Mouse (Mus musculus) adrenal gland, postnatal 4 days (tissue): ENCODE data around the gene Hoxa7. TPM values are rescaled to one million over a fixed set of nuclear protein-coding genes. Genes with fewer than 3 reads are reported as not detected.

Source experiments
- DNase-seq, 2 experiments: peaks; one replicate each; pipeline ENCODE4 v3.0.0; 2021 to 2022; ENCODE audit warnings: low spot score in 2 of 2, mixed read lengths in 2 of 2
- microRNA-seq: library from miRNA; unstranded; fragments of <30 nt; microRNA quantifications from one replicate; pipeline ENCODE4 v1.2.0, GENCODE M21; 2021
- total RNA-seq, 2 experiments: library from RNA; stranded (reverse); gene quantifications; 2 replicates each; pipeline ENCODE4 v1.2.3; 2021

Hoxa7 gene
- total RNA-seq, 2 experiments from 2014 or later = 25.1 to 28.1 TPM

DNA sequence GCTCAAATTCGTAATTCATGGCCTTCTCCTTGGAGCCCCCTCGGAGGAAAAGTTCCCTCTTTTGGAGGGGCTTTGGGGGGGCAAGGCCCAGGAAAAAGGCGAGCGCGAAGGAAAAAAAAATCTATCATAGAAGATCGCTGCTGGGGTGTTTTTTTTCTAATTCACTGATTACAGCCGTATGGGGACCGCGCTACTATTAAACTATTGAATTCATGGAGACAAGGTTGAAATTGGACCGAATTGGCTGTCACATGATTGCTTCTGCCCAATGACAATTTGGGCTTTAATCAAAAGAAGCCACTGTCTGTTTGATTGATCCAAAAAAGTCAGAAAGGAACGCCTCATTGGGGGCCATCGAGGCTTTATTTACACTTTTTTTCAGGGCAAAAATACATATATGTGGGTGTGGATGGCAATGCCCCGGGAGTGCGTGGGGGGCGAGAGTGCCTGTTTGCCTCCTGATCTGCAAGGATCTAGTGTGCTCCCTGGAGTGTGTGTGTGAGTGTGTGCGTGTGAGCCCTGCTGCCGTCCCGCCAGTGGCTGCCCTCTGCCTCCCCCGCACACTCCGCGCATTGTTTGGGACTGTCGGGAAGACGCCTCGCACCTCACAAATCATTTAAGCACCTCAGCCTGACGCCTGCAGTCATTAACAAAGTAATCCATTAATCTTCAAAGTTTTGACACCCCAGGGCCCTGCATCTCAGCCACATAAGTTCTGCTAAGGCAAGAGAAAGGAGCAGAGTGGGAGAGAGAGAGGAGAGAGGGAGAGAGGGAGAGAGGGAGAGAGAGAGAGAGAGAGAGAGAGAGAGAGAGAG is 56.8 kb downstream of the Hoxa7 start, which contains the start of gene Hoxa2:
Gene Hoxa2, minus strand, starts transcription at position 206 of the 815 bp plus-strand sequence.
- no peak for DNase-seq

Small RNAs within 50 kb of the gene (microRNA-seq; reads per million reads assigned to microRNA genes)
- gene Mir196b = 2,446 reads per million, percentile 86 among the genes with 10 or more reads in this experiment

Other genes starting within 250 kb of the Hoxa7 start
- gene Skap2, start 209.3 kb downstream of the Hoxa7 start, total RNA-seq = 10 to 100 TPM; 42.5 to 46.4 TPM
- gene Hoxa1, start 63.5 kb downstream of the Hoxa7 start, total RNA-seq = 1 to 10 TPM; 1.2 to 1.4 TPM
- gene Hoxa2, start 57.0 kb downstream of the Hoxa7 start, total RNA-seq = 1 to 10 TPM; 5.3 to 6.2 TPM
- 1 to 10 TPM; 1.0 to 1.6 TPM for gene 5730596B20Rik, start 44.4 kb downstream of the Hoxa7 start, total RNA-seq
- 1 to 10 TPM; 6.5 to 7.3 TPM for gene Hoxa4, start 30.1 kb downstream of the Hoxa7 start, total RNA-seq
- 10 to 100 TPM; 25.9 TPM for gene Hoxa5, start 17.3 kb downstream of the Hoxa7 start, total RNA-seq
- 10 to 100 TPM in 1 of 2 experiments, 1 to 10 TPM in 1; 6.7 to 10.6 TPM for gene Hoxa6, start 13.1 kb downstream of the Hoxa7 start, total RNA-seq
- 10 to 100 TPM; 13.3 to 15.6 TPM for gene Hoxa3, start 8.5 kb downstream of the Hoxa7 start, total RNA-seq
- gene Gm28308, start 8.5 kb downstream of the Hoxa7 start, total RNA-seq = 1 to 10 TPM; 2.3 to 4.1 TPM
- gene Hoxa9, start 9.2 kb upstream of the Hoxa7 start, total RNA-seq = 10 to 100 TPM in 1 of 2 experiments, 1 to 10 TPM in 1; 4.5 to 14.6 TPM
- gene Hoxa10, start 19.0 kb upstream of the Hoxa7 start, total RNA-seq = 10 to 100 TPM in 1 of 2 experiments, under 1 TPM in 1; 0.87 to 11.1 TPM
- gene Hoxa11, start 24.0 kb upstream of the Hoxa7 start, total RNA-seq = 1 to 10 TPM in 1 of 2 experiments, not detected in 1; 3.0 TPM
- not detected for gene Hoxa13, start 39.0 kb upstream of the Hoxa7 start, total RNA-seq
- gene Evx1, start 91.6 kb upstream of the Hoxa7 start, total RNA-seq = not detected